Mouse (Mus musculus) ES-E14 (cell line): ENCODE measurements around the gene Batf. TPM values are rescaled to one million over a fixed set of nuclear protein-coding genes. Genes with fewer than 3 reads are reported as not detected.

ENCODE experiments used
- DNase-seq: peaks from one replicate; pipeline ENCODE4 v3.0.0-alpha.2; 2013; ENCODE audit warnings: low read depth, low spot score
- H3K27ac ChIP-seq: 2 replicates; pipeline ENCODE4 v1.5.1; 2012; ENCODE audit warnings: low read depth, mild to moderate bottlenecking, low read length, moderate library complexity, mixed read lengths; ENCODE audit not compliant: poor library complexity, insufficient read depth, severe bottlenecking
- H3K36me3 ChIP-seq: 2 replicates; pipeline ENCODE4 v1.6.1; 2012; ENCODE audit warnings: mild to moderate bottlenecking, low read length, moderate library complexity, mixed read lengths; ENCODE audit not compliant: control insufficient read depth, poor library complexity, insufficient read depth, severe bottlenecking
- H3K4me1 ChIP-seq, 2 experiments: fragments of 150-350 bp in 1 of 2; sonication (generic) in 1 of 2; 2 replicates each; pipeline ENCODE4 v1.6.1; 2012; ENCODE audit warnings: low read length in 2 of 2, mild to moderate bottlenecking in 1 of 2, mixed read lengths in 1 of 2; ENCODE audit not compliant: control insufficient read depth in 2 of 2, insufficient read depth in 2 of 2, poor library complexity in 1 of 2
- H3K4me3 ChIP-seq, 2 experiments: fragments of 150-350 bp in 1 of 2; sonication (generic) in 1 of 2; 2 replicates each; pipeline ENCODE4 v1.5.1; 2012; ENCODE audit warnings: low read length in 2 of 2, low read depth in 1 of 2, mild to moderate bottlenecking in 1 of 2, mixed read lengths in 1 of 2; ENCODE audit not compliant: insufficient read depth in 1 of 2, poor library complexity in 1 of 2, severe bottlenecking in 1 of 2
- H3K9ac ChIP-seq: 2 replicates; pipeline ENCODE4 v1.6.1; 2012; ENCODE audit warnings: low read depth, mild to moderate bottlenecking, low read length, mixed read lengths; ENCODE audit not compliant: poor library complexity, insufficient read depth, severe bottlenecking
- H3K9me3 ChIP-seq: fragments of 150-350 bp; sonication (generic); 2 replicates; pipeline ENCODE4 v1.6.1; 2012; ENCODE audit warnings: low read depth, mild to moderate bottlenecking, low read length; ENCODE audit not compliant: control insufficient read depth, insufficient read depth
- CHD2 ChIP-seq: IDR thresholded peaks from 2 replicates; pipeline ENCODE4 v1.6.1; 2014; ENCODE audit warnings: mild to moderate bottlenecking, low read depth, low read length, inconsistent platforms
- HCFC1 ChIP-seq: IDR thresholded peaks from 2 replicates; pipeline ENCODE4 v1.6.1; 2012; ENCODE audit warnings: low read length, inconsistent platforms, borderline replicate concordance; ENCODE audit not compliant: insufficient read depth
- MAFK ChIP-seq: IDR thresholded peaks from 2 replicates; pipeline ENCODE4 v1.6.1; 2014; ENCODE audit warnings: mild to moderate bottlenecking, low read depth, low read length, inconsistent platforms; ENCODE audit not compliant: insufficient read depth
- ZC3H11A ChIP-seq: IDR thresholded peaks from 2 replicates; pipeline ENCODE4 v1.6.1; 2012; ENCODE audit warnings: low read depth, mild to moderate bottlenecking, inconsistent platforms, low read length, borderline replicate concordance
- ZNF384 ChIP-seq: IDR thresholded peaks from 2 replicates; pipeline ENCODE4 v1.6.1; 2012; ENCODE audit warnings: low read depth, low read length, inconsistent platforms
- in situ Hi-C, 2 experiments: fragments of 600-800 bp; cut with MboI; formaldehyde crosslinking; loops; one replicate each; pipeline ENCODE4 v1.15.1; 2025; ENCODE audit warnings: low sequenced_read_pairs in 2 of 2, inconsistent platforms in 1 of 2; ENCODE audit not compliant: unreplicated experiment in 2 of 2
- total RNA-seq: library from RNA; depleted of rRNA; stranded (reverse); fragments of 300-350 nt; gene quantifications from 2 replicates; pipeline ENCODE4 v1.2.3, GENCODE M21; 2012

The Batf gene
- total RNA-seq, 1 experiment = 0.58 TPM

- no peak for TF ChIP-seq HCFC1
- no peak for TF ChIP-seq ZNF384
- TF ChIP-seq CHD2 = no peak
- no peak for TF ChIP-seq ZC3H11A
- no peak for TF ChIP-seq MAFK
- Histone ChIP-seq H3K4me3 (no peak overlapping the region), H3K27ac (no peak overlapping the region), H3K4me1 (peaks cover 0 to 3% of the 10 kb centered on the region in 2 experiments; a peak in 1 of 4 replicates), H3K9me3 (no peaks in the 10 kb centered on the region), H3K36me3 (no peaks in the 10 kb centered on the region), H3K9ac (no peak overlapping the region)
- in situ Hi-C loops = no loop called here
- DNase-seq = no peak
Measured at GRCm38 (mm10) chr12:85700842-85701223, 14.4 kb downstream of the Batf start.

- TF ChIP-seq CHD2 (no peak), ZC3H11A (no peak), MAFK (no peak), ZNF384 (no peak), HCFC1 (no peak)
- in situ Hi-C loops = no loop called here
Measured at GRCm38 (mm10) chr12:85702166-85703055, 15.9 kb downstream of the Batf start.

GRCm38 (mm10) chr12:85703507-85703906 lies 17.0 kb downstream of the Batf start:
- Histone ChIP-seq H3K9ac (no peak overlapping the region), H3K9me3 (no peaks in the 10 kb centered on the region), H3K27ac (no peak overlapping the region), H3K4me3 (no peak overlapping the region), H3K36me3 (no peaks in the 10 kb centered on the region), H3K4me1 (peaks cover 0 to 3% of the 10 kb centered on the region in 2 experiments; a peak in 1 of 4 replicates)
- DNase-seq = no peak
- TF ChIP-seq CHD2 (no peak), ZNF384 (no peak), MAFK (no peak), ZC3H11A (no peak), HCFC1 (no peak)
- in situ Hi-C loops = no loop called here

More at GRCm38 (mm10) chr12:85702166-85703055, 15.9 kb downstream of the Batf start:
- Histone ChIP-seq H3K4me1 (peaks cover 0 to 3% of the 10 kb centered on the region in 2 experiments; a peak in 1 of 4 replicates), H3K9me3 (no peaks in the 10 kb centered on the region), H3K4me3 (no peak overlapping the region), H3K27ac (no peak overlapping the region), H3K36me3 (no peaks in the 10 kb centered on the region), H3K9ac (no peak overlapping the region)
- DNase-seq = no peak

- DNase-seq = no peak
- H3K4me3 ChIP-seq = no peak overlapping the region
- TF ChIP-seq CHD2 (no peak), HCFC1 (no peak), MAFK (no peak), ZC3H11A (no peak), ZNF384 (no peak)
- in situ Hi-C loops = no loop called here
- no peaks in the 10 kb centered on the region for H3K9me3 ChIP-seq
- peaks cover 0 to 3% of the 10 kb centered on the region in 2 experiments; a peak in 1 of 4 replicates for H3K4me1 ChIP-seq
- no peaks in the 10 kb centered on the region for H3K36me3 ChIP-seq
- H3K27ac ChIP-seq = no peak overlapping the region
- H3K9ac ChIP-seq = no peak overlapping the region
Measured at GRCm38 (mm10) chr12:85704566-85704965, 18.1 kb downstream of the Batf start.
